Mouse (Mus musculus) cerebellum, adult 18-20 months (tissue): ENCODE data around the gene Prdm1.

Experiments used
- DNase-seq, 2 experiments: peaks; one replicate each; pipeline ENCODE4 v3.0.0; 2021

Prdm1 gene

DNA sequence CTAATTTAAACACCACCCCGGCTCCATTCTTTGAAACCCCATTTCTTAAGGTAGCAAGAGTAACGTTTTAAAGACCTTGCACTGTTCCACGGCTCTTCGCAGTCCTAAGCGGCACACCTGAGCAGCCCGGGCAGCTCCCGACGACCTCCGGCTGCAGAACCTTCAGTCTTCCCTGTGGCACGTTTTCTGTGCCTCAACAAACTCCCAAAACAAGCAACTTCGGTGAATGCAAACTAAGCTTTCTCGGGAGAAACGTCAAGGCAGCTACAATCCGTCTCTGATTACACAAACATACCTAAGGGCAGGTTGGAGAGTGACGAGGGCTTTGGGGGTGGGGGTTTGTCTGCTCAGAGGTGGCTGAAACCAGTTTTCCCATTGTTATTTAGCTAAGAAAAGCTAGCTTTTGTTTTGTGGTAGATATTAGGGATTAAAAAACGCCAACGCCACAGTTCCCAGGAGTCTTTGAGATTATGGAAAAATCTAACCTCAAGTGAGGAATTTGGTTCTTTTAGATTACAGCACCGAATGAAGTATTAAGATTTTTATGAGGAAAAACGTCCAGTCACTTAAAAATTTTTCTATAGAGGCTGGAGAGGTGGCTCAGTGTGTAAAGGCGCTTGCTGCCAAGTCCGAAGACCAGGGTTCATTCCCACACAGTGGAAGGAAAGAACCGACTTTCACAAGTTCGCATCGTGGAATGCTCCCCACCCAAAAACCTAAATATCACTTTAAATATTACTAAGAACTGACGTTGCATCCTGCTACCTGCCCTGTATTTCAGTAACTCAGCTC, at the start of gene Prdm1:
Gene Prdm1 (minus strand): TSS at position 211 of the 792 bp plus-strand sequence.
- DNase-seq = no peak

DNA sequence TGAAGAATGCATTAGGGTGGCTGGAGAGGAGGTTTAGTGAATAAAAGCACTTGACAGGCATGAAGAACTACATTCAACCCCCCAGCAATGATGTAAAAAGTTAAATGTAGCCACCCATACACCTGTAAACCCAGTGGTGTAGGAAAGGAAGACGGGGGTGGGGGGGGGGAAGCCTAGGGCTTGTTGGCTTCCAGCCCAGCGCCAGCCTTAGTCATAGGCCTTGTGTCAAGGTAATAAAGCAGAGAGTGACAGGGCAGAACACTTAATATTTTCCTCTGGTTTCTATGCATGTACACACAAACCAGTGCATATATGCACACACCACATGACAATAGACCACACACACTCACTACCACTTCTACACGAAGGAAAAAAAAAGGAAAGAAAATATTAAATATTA, 37.7 kb upstream of the Prdm1 start:
- DNase-seq = no peak

DNA sequence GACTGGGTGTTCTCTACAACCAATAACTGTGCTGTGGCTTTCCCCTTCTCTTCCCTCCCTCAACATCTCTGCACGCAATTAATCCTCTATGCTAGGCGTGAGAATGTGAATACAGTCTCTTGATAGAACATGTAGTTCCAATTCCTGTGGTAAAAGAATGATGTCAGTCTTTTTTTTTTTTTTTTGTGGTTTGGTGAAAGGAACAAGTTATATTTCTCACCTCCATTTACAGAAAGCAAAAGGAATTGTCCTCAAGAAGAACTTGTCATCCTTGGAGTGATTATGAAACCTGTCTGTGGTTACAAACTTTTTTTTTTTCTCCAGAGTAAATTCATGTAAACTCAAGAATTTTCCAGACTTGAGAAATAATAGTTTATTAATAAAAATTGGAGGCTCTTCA, 36.8 kb upstream of the Prdm1 start:
- DNase-seq = no peak

GRCm38 (mm10) chr10:44556845-44557244, 28.5 kb upstream of the Prdm1 start:
- no peak for DNase-seq

DNA sequence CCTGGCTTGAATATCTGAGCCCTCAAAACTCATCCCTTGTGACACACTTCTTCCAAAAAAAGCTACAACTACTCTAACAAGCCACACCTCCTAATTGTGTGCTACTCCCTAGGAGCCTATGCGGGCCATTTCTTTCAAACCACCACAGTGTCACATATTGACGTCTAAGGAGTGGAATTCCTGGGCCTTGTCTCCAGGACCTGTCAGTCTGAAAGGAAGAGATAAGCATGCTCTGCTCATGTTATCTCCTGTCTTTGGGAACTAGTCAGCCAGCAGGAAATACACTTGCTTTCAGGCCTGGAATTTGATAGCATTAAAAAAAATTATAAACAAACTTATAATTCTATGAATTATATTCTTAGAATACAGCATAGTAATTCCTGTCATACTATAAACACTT, 27.0 kb upstream of the Prdm1 start:
- no peak for DNase-seq

DNA sequence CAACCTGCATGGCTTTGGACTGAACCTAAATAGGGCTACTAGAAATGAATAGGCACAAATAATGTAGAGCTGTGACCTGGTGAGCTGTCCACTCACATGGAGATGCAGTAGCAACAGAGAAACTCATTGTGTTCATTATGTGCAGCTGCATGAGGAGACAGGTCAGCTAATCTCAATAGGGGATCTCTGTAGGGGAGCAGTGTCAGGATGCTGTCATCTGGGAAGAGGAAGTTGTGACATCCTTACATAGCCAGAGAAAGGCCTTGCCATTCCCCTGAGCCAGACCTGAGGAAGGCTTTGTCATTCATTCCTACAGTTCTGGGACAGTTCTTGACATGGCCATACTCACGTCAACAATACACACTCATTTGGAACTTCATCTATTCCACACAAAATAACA, 25.3 kb upstream of the Prdm1 start:
- no peak for DNase-seq

DNA sequence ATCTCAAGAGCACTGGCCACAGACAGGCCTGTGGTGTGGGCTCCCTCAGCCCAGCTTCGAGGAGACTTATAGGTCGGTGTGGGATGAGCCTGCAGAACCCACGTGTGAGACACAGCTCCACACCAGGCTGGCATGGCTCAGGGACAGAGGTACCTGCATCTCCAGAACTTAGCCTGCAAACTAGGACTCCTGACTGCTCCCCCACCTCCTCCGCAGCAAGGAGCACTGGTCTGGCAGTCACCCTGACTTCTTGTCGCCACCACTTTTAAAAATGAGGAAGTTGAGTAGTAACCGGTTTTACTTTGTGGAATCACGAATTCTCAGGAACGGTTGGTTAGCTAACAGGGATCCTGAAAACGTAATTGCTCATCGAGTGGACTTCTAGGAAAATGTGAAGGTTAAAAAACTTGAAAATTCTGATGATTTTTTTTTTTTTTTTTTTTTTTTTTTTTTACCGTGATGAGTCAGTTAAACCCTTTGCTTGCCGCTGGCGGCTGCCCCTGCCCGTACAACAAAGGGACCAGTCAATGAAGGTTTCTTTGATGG, 10.8 kb upstream of the Prdm1 start:
- DNase-seq = no peak

- no peak for DNase-seq
Measured at GRCm38 (mm10) chr10:44538137-44538536, 9.8 kb upstream of the Prdm1 start.

GRCm38 (mm10) chr10:44530067-44530360, 1.7 kb upstream of the Prdm1 start:
- DNase-seq = no peak

GRCm38 (mm10) chr10:44529218-44530066, 1.1 kb upstream of the Prdm1 start:
- DNase-seq = peak; percentile 38 to 39

DNA sequence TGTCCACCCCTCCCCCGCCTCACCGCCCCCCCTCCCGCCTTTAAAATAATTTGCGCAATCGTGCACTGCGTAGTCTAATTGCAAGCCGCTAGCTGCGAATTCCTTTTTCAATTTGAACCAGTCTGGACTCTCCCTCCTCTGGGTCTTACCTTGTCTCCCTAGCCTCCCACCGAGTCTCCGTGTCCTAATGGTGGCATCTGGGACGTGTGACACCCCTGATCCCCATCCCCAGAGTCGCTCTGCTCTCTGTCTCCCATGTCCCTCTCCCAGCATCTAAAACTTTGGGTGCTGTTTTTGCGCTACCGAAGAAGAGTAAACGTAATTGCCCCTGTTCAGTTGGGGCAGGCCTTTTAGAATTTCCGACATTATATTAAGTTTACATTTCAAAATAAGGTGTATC, 650 bp downstream of the Prdm1 start:
- no peak for DNase-seq

DNA sequence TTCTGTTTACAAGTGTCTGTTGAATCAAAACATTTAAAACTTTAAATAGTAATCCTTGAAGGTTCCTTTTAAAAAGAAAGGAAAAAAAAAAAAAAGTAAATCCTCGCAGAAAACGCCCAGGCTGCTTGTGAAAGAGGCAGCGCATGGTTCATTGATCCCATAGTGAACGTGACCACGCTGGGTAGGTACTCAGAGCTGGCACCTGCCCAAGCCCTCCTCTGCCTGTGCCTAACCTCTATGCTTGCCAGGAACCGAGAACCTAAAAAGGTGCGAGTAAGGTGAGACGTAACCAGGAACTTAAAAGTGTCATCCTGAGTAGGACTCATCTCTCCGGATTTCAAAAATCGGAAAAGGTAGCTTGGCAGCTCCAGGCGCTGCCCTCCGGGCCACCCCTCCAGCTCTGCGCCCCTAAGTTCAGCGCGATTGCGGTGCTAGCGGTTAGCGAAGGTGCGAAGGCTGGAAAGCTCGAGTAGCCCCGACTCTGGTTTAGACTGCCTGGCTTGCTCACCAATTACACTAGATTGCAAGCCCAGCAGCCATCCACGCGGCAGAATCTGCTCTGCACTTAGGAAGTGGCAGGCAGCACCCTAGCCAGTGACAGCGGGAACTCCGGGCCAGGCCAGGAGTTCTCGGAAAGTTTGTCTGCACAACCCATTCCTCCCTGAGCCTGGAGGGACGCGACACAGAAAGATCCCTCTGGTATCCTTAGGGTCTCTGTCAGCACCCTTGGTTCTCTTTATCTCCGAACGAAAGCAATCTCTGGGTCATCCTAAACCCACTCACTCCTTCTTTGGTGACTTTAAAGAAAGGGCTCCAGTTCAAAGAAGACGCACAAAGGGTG, 1.3 kb downstream of the Prdm1 start:
- peak in 1 of 2 experiments; percentile 12 for DNase-seq

- DNase-seq = no peak
Measured at GRCm38 (mm10) chr10:44520189-44520588, 8.1 kb downstream of the Prdm1 start.

GRCm38 (mm10) chr10:44518631-44519030, 9.7 kb downstream of the Prdm1 start:
- no peak for DNase-seq

DNA sequence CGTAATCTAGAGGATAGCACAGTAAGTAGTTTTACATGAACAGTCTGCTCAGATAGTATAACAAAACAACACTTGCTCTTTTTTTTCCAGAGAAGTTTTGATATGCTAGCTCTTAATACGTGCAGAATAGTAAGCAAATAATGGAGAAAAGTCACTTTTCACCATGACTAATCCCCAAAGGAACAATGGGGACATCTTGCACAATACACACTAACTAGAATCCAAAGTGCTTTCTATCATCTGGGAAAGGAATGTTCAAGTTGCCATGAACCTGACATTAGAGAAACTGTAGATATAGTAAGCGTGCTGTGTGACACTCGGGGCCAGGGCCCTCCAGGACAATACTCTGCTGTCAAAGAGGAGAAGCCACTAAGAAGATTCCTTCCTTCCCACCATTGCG, 15.2 kb downstream of the Prdm1 start:
- no peak for DNase-seq

GRCm38 (mm10) chr10:44511029-44511428, 17.3 kb downstream of the Prdm1 start:
- no peak for DNase-seq

DNA sequence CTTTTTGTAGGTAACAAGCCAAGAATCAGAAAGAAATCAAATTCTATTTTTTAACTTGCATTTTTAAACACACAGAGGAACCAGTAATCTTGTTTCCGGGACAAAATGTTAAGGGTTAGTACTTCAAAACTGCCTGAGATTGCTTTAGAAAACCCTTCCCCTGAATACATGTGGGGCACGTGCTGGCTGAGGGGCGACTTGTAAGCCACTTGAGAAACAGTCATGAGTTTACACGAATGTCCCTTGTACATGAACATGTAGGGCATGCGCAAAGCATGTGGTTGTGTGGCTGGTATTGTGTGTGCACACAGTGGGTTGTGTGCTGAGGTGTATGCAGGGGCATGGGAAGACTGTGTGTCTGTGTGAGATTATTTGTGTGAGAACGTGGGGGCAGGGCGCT, 19.7 kb downstream of the Prdm1 start:
- DNase-seq = no peak

GRCm38 (mm10) chr10:44507984-44508383, 20.3 kb downstream of the Prdm1 start:
- DNase-seq = no peak

DNA sequence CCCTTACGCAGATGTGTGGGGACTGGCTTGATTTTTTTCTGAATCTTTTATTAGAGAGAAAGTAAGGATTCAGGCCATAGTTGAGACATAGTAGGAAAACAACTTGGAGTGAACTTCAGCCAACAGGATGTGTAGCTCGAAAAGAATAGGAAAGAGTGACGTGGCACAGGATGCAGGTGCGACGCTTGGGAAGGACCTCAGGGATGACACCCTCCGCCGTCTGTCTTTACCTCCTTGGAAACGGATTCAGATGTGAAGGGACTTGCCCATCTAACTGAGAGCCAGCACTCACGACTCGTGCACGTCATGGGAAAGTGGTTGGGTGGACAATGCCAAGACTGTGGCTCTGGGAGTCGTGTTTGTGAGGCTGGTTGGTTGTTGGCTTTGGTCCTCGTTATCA, 25.4 kb downstream of the Prdm1 start:
- DNase-seq = no peak

- DNase-seq = no peak
Measured at GRCm38 (mm10) chr10:44499897-44500519, 28.3 kb downstream of the Prdm1 start.

DNA sequence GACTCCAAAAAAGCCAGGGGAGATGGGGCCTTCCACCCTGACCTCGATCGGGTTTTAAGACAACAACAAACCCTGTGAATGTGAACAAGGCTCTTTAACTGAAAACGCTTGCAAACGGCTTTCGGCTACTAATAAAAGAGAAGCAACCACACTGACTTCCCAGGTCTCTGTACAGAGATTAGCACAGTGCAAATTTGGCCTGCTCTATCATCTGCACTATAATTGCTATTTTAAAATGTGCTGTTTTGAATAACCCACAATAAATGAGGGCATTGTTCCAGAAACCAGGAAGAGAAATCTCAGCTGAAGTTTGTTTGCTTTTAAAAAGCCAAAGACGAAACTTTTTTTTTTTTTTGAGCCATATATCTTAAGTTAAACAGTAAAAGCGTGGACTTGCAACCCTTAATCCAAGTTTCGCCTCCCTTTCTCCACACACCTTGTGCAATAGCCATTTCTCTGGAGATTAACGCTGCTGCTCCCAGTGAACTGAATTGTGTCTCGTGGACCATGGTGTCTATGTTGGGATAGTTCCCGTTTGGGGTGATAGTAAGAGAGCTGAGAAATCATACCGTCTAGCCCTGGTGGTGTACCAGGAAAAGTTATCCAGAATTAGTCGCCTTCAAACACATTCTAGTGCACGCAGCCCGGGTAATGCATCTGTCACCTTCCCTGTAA, 34.3 kb downstream of the Prdm1 start:
- DNase-seq = no peak
